Mouse (Mus musculus): Measurements from ENCODE around the gene Depdc7.

Gene Depdc7

GRCm38 (mm10) chr2:104742741-104743064 is at the start of gene Depdc7:
Depdc7 (minus strand) TSS chr2:104742878.
- DNase-seq (ENCODE audit: low spot score in 2 of 2): peak; percentile 82 to 83

- peak in 1 of 2 experiments; percentile 18 for DNase-seq (ENCODE audit: low spot score in 2 of 2)
Observed at GRCm38 (mm10) chr2:104774763-104775162, 32.1 kb upstream of the Depdc7 start.

DNA sequence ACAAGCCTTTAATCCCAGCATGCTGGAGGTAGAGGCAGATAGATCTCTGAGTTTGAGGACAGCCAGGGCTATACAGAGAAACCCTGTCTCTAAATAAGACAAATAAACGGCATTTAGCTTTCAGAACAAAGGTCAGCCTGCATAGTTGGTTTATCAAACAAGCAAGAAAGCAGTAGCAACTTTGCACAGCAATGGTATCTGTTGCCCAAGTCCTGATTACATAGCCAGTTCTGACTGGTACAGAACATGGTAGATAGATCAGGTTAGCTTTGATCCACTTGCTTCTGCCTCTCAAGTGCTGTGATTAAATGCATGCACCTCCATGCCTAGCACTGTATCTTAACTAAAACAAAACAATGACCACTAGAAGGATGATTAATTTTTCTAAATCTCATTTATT is 26.0 kb upstream of the Depdc7 start:
- DNase-seq (ENCODE audit: low spot score in 2 of 2): no peak

DNA sequence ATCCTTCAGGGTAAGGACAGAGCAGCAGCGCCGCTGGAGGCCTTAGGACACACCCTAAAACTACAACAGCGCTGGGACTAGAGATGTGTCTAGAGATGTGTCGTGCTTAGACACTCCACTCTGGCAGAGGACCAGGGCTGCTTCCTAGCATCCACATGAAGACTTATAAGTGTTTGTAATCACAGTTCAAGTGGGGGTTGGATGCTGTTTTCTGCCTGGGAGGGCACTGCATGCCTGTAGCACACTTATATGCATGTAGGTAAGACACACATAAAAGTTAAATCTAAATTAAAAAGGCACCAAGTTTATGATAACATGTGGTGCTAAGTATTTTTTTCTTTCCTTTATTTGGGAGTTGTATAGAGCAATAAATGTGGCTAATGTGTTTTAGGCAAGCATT is 21.3 kb upstream of the Depdc7 start:
- DNase-seq (ENCODE audit: low spot score in 2 of 2): no peak

DNA sequence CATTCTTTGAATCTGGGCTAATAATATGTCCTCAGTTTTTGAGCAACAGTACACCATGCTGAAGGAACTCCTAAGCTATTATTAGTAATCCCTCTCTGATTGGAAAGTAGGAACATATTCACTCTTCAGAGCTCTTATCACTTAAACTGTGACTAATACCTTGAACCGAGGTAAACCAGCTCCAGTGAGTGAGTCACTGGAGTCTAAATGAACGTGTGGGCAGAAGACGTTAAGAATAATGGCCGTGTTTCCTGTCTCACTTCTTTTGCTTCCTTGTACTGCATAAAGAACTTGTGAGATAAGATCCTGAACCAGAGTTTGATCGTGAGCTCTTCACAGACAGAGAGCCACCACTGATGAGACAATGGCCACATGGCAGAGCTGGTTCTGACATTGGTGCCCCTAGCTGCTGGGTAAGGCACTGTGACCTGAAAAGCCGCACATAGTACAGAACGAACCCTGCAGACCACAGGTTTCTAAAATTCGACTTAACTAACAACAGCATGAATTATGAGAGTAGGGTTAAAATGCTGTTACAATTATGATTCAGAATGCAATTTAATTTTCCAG is 20.5 kb upstream of the Depdc7 start:
- DNase-seq (ENCODE audit: low spot score in 2 of 2): no peak

- DNase-seq (ENCODE audit: low spot score in 2 of 2): no peak
Observed at GRCm38 (mm10) chr2:104750611-104751010, 7.9 kb upstream of the Depdc7 start.

- no peak for DNase-seq (ENCODE audit: low spot score in 2 of 2)
Observed at GRCm38 (mm10) chr2:104748652-104749183, 6.0 kb upstream of the Depdc7 start.

- no peak for DNase-seq (ENCODE audit: low spot score in 2 of 2)
Observed at GRCm38 (mm10) chr2:104746251-104746650, 3.6 kb upstream of the Depdc7 start.

GRCm38 (mm10) chr2:104743971-104744370 is 1.3 kb upstream of the Depdc7 start:
- DNase-seq (ENCODE audit: low spot score in 2 of 2): no peak

DNA sequence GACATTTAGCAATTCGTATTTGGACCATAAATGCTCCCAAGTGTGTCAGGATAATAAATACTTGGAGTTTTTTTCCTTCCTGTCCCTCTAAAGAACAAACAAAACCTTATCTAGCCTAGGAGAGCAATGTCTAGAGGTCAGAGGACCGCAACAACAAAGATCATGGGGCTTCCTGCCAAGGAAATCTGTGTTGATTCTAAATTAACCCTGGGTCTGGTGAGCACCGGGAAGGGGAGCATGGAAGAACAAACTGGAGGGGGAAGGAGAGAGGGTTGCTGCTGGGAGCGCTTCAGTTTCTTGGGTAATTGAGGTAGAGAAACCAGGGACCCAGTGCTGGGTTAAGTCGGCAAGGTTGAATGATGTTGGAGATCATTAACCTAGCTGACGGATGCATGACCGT is 482 bp upstream of the Depdc7 start:
- DNase-seq (ENCODE audit: low spot score in 2 of 2): no peak

GRCm38 (mm10) chr2:104741896-104742740 is 560 bp downstream of the Depdc7 start:
- no peak for DNase-seq (ENCODE audit: low spot score in 2 of 2)

- DNase-seq (ENCODE audit: low spot score in 2 of 2): no peak
Observed at GRCm38 (mm10) chr2:104741015-104741758, 1.5 kb downstream of the Depdc7 start.

DNA sequence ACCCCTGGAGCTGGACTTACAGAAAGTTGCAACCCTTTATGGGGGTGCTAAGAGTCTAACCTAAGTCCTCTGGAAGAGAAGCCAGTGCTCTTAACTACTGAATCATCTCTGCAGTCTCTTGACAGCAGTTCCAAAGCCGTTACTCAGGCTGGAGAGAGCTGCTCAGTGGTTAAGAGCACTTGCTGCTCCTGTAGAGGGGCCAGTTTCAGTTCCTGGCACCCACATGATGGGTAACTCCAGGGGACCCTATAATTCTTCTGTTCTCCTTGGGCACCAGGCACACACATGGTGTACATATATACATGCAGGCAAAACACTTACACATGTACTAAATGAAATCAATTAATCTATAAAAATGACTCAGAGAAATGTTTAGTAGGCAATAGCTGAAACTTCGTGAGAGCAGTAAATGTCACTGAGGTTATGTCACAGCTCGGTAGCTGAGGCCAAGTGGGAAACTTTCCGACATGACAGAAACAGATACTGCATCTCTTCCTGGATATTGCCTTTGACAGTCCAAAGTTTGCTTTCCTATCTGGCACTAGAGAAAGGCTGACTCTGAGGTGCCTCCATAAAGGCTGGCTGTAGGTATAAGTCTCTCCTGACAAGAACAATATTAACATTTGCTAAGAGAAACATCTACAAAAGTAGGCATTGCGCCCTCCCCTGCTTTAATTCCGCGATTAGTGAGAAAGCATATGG is 2.3 kb downstream of the Depdc7 start:
- DNase-seq (ENCODE audit: low spot score in 2 of 2): no peak

DNA sequence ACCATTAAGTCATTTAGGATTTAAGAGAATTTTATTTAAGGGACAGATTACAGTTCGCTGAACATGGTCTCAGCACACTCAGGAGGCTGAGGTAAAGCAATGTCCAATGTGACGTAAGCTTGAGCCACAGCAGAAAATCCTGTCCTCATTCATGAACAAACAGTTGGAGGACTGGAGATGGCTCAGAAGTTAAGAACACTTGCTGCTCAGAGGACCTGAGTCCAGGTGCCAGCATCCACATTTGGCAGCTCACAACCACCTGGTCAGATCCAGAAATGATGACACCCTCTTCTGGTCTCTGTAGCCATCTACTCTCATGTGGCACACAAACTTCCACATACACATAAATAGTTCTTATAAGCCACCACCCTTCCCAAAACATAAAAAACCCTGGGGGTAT is 3.0 kb downstream of the Depdc7 start:
- DNase-seq (ENCODE audit: low spot score in 2 of 2): no peak

DNA sequence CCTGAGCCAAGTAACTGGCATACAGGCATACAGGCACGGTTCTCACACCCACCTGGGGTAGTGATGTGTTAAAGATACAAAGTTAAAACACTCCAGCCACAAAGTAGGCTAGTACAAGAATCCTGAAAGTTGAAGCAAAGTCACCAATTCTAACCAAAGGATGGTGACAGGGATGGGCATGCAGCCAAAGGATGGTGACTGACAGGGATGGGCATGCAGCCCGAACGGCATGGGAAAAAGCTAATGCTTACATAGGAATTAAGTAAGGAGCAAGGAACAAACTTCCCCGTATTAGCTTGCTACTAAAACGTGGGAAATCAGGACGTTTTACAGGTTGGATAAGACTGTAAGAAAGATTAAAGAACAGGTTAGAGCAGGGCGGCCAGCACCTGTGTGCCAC is 6.4 kb downstream of the Depdc7 start:
- no peak for DNase-seq (ENCODE audit: low spot score in 2 of 2)

GRCm38 (mm10) chr2:104732562-104733256 is 10.0 kb downstream of the Depdc7 start:
- DNase-seq (ENCODE audit: low spot score in 2 of 2): no peak

- DNase-seq (ENCODE audit: low spot score in 2 of 2): no peak
Observed at GRCm38 (mm10) chr2:104732033-104732444, 10.6 kb downstream of the Depdc7 start.

GRCm38 (mm10) chr2:104727369-104727768 is 15.3 kb downstream of the Depdc7 start:
- no peak for DNase-seq (ENCODE audit: low spot score in 2 of 2)

DNA sequence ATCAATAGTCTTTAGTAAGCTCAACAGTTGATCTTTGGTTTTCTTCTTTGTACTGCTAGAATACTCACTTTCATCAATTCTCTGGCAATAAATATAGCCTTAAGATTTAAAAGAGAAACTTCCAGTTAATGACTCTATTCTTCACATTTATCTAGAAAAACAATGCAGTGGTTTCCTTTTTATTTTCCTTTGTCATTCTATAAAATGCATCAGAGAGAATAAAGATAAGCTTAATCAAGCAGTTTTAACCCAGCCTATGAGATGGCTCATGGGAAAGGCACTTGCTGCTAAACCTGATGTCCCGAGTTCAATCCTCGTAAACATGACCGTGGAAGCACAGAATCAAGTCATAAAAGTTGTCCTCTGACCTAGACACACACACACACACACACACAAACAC is 20.7 kb downstream of the Depdc7 start:
- DNase-seq (ENCODE audit: low spot score in 2 of 2): no peak

GRCm38 (mm10) chr2:104717827-104718226 is 24.9 kb downstream of the Depdc7 start:
- no peak for DNase-seq (ENCODE audit: low spot score in 2 of 2)

DNA sequence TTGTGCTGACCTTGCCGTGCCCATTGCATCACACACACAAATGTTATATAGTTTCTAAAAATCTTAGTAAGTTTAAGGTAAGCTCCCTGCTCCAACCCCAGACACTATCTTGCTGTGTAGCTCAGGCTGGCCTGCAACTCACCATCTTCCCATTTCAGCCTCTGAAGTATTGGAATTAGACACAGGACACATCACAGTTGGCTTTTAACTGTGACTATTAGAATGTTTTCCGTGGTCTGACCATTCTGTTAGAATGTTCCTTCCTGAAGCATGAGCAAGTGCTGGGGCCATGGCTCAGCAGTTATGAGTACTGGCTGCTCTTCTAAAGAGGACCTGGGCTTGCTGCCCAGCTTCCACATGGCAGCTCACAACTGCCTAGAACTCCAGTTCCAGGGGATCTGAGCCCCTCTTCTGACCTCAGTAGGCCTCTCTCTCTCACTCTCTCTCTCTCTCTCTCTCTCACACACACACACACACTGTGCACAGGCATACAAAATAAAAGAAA is 25.4 kb downstream of the Depdc7 start:
- no peak for DNase-seq (ENCODE audit: low spot score in 2 of 2)
